Mouse (Mus musculus): ENCODE measurements around the gene Vegfb.

Gene Vegfb

DNA sequence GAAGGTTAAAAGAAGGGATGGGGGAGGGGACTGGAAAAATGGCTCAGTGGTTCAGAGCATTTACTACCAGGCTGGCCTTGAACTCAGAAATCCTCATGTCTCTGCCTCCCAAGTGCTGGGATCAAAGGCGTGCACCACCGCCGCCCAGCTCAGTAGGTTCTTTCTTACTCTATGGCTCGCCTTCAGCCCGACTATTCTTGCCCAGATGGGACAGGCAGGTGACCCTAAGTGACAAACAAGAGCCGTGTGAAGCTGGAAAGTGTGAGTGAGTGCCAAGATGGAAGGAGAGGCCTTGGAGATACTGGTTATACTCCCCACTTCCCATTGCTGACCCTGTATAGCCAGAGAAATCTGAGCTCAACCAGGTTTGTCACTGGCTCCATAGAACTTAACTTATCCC is 43.7 kb downstream of the Vegfb start:
- no peaks in the 10 kb centered on the region for H3K27me3 ChIP-seq (ENCODE audit: insufficient read depth, low read length)
- H3K36me3 ChIP-seq (ENCODE audit: insufficient read depth, low read length) = peaks cover 18% of the 10 kb centered on the region
- no peak overlapping the region for H3K4me3 ChIP-seq (replicated peaks; ENCODE audit: low read length)
- H3K4me1 ChIP-seq (replicated peaks; ENCODE audit: low read depth, low read length) = peaks cover 66% of the 10 kb centered on the region
- no peak for TF ChIP-seq POU5F1 (IDR thresholded peaks at IDR 0.05; ENCODE audit: borderline replicate concordance, low read length)
- no peak for TF ChIP-seq CTCF (conservative IDR thresholded peaks at IDR 0.05; ENCODE audit: low read length)
- H3K9me3 ChIP-seq (ENCODE audit: low read length) = no peaks in the 10 kb centered on the region

- Histone ChIP-seq H3K4me1 (replicated peaks; ENCODE audit: low read depth, low read length) (peaks cover 57% of the 10 kb centered on the region), H3K4me3 (replicated peaks; ENCODE audit: low read length) (peak overlapping the region; percentile 95), H3K36me3 (ENCODE audit: insufficient read depth, low read length) (peaks cover 18% of the 10 kb centered on the region), H3K9me3 (ENCODE audit: low read length) (no peaks in the 10 kb centered on the region), H3K27me3 (ENCODE audit: insufficient read depth, low read length) (0 out of 2 replicates have a peak, but pooled peaks cover 3% of the 10 kb centered on the region)
- no peak for TF ChIP-seq POU5F1 (IDR thresholded peaks at IDR 0.05; ENCODE audit: borderline replicate concordance, low read length)
- no peak for TF ChIP-seq NANOG (IDR thresholded peaks at IDR 0.05; ENCODE audit: borderline replicate concordance, low read length)
- no peak for TF ChIP-seq CTCF (conservative IDR thresholded peaks at IDR 0.05; ENCODE audit: low read length)
Measured at GRCm38 (mm10) chr19:6942764-6943163, 44.7 kb downstream of the Vegfb start.

DNA sequence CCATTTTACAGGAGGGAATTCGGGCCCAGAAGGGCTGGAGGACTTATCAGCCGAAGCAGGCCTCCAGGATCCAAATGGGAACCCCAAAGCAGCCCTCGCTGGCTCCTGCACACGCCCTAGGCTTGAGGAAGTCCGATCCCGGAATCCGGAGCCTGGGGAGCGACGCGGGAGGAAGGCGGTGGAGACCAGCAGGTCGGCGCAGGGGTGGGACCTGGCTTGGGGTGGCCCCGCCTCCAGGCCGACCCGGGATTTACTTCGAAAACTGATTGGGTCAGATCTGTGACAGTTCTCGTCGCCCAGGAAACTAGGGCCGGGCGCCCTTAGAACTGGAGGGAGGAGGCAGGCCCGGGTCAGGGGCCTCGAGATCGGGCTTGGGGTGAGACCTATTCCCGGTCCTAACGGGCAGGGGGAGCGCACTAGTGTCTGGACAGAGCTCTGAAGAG is 45.2 kb downstream of the Vegfb start, which contains the start of gene Gpr137:
Gene Gpr137, minus strand, starts transcription at position 232 of the 443 bp plus-strand sequence.
- TF ChIP-seq NANOG (IDR thresholded peaks at IDR 0.05; ENCODE audit: borderline replicate concordance, low read length) (no peak), CTCF (conservative IDR thresholded peaks at IDR 0.05; ENCODE audit: low read length) (no peak), POU5F1 (IDR thresholded peaks at IDR 0.05; ENCODE audit: borderline replicate concordance, low read length) (no peak)
- Histone ChIP-seq H3K4me3 (replicated peaks; ENCODE audit: low read length) (peak within 1 kb of the TSS; percentile 95), H3K36me3 (ENCODE audit: insufficient read depth, low read length) (peaks cover 18% of the 10 kb centered on the region), H3K27me3 (ENCODE audit: insufficient read depth, low read length) (0 out of 2 replicates have a peak, but pooled peaks cover 3% of the 10 kb centered on the region), H3K9me3 (ENCODE audit: low read length) (no peaks in the 10 kb centered on the region), H3K4me1 (replicated peaks; ENCODE audit: low read depth, low read length) (peaks cover 53% of the 10 kb centered on the region)

GRCm38 (mm10) chr19:6941372-6942248 is 45.8 kb downstream of the Vegfb start, which contains the start of gene Bad:
Gene Bad (plus strand): TSS chr19:6941861.
- H3K4me1 ChIP-seq (replicated peaks; ENCODE audit: low read depth, low read length) = peaks cover 47% of the 10 kb centered on the region
- peak within 1 kb of the TSS; percentile 95 for H3K4me3 ChIP-seq (replicated peaks; ENCODE audit: low read length)
- 0 out of 2 replicates have a peak, but pooled peaks cover 3% of the 10 kb centered on the region for H3K27me3 ChIP-seq (ENCODE audit: insufficient read depth, low read length)
- H3K9me3 ChIP-seq (ENCODE audit: low read length) = no peaks in the 10 kb centered on the region
- no peak for TF ChIP-seq NANOG (IDR thresholded peaks at IDR 0.05; ENCODE audit: borderline replicate concordance, low read length)
- TF ChIP-seq CTCF (conservative IDR thresholded peaks at IDR 0.05; ENCODE audit: low read length) = no peak
- no peak for TF ChIP-seq POU5F1 (IDR thresholded peaks at IDR 0.05; ENCODE audit: borderline replicate concordance, low read length)
- H3K36me3 ChIP-seq (ENCODE audit: insufficient read depth, low read length) = peaks cover 18% of the 10 kb centered on the region

DNA sequence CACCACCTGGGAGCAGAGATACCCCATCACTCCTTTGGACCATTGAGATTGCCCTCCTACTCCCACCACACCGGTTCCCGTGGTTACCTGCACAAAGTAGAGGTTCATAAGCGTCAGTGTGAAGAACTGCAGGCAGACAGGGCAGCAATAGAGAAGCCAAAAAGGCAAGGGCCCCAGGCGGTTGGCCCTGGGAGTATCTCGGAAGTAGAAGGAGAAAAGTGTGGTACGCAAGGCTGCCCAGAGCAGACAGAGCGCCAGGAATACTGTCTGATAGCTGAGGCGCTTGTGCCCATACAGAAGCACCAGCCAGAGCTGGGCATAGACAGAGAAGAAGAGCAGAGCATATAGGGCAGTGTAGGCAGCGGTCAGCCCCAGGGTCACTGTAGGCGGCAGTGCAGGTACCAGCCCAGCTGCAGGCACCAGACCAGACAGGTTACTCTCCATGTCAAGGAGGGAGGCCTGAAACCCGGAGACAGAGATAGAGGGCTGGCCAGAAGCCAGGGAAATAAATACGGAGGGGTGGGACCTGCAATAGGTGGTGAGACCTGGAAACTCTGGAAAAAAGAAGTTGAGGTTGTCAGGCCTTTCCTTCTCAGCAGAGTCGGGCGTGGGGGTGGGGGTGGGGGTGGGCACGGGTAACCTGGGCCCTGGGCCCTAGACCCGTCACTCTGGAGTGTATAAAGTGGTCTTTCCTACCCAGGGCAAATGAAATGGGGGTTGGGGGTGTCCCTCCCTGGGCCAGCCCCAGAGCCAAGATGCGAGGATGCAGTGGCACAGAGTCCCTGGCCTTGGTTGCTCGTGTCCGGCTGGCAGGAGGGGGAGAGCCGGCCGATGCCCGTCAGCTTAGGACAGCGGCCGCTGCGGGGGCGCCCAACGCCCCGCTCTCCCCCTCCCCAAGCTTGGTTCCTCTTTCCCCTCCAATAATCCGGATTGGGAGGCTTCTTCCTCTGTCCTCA is 46.8 kb downstream of the Vegfb start:
- Histone ChIP-seq H3K36me3 (ENCODE audit: insufficient read depth, low read length) (peaks cover 14% of the 10 kb centered on the region), H3K4me3 (replicated peaks; ENCODE audit: low read length) (peak overlapping the region; percentile 95), H3K4me1 (replicated peaks; ENCODE audit: low read depth, low read length) (peaks cover 38% of the 10 kb centered on the region), H3K9me3 (ENCODE audit: low read length) (no peaks in the 10 kb centered on the region), H3K27me3 (ENCODE audit: insufficient read depth, low read length) (peaks cover 7% of the 10 kb centered on the region)
- TF ChIP-seq POU5F1 (IDR thresholded peaks at IDR 0.05; ENCODE audit: borderline replicate concordance, low read length) (no peak), CTCF (conservative IDR thresholded peaks at IDR 0.05; ENCODE audit: low read length) (no peak), NANOG (IDR thresholded peaks at IDR 0.05; ENCODE audit: borderline replicate concordance, low read length) (no peak)

GRCm38 (mm10) chr19:6939106-6940002 is 48.1 kb downstream of the Vegfb start:
- Histone ChIP-seq H3K36me3 (ENCODE audit: insufficient read depth, low read length) (peaks cover 4% of the 10 kb centered on the region; the same call in 1 of the 2 replicates), H3K4me1 (replicated peaks; ENCODE audit: low read depth, low read length) (peaks cover 37% of the 10 kb centered on the region), H3K9me3 (ENCODE audit: low read length) (no peaks in the 10 kb centered on the region), H3K27me3 (ENCODE audit: insufficient read depth, low read length) (peaks cover 20% of the 10 kb centered on the region), H3K4me3 (replicated peaks; ENCODE audit: low read length) (no peak overlapping the region)
- TF ChIP-seq POU5F1 (IDR thresholded peaks at IDR 0.05; ENCODE audit: borderline replicate concordance, low read length) (no peak), NANOG (IDR thresholded peaks at IDR 0.05; ENCODE audit: borderline replicate concordance, low read length) (no peak), CTCF (conservative IDR thresholded peaks at IDR 0.05; ENCODE audit: low read length) (no peak)

Measured in E14TG2a.4 (cell line).